Mouse (Mus musculus): ENCODE results near the gene Selenof. TPM values are rescaled to one million over a fixed set of nuclear protein-coding genes. Genes with fewer than 3 reads are reported as not detected.

Selenof gene
- total and polyA plus RNA-seq, 3 experiments = 265 to 1,760 (median 316) TPM

GRCm38 (mm10) chr3:144586731-144587130 lies 16.6 kb downstream of the Selenof start:
- Histone ChIP-seq H3K9me3 (replicated peaks; ENCODE audit: insufficient read depth, low read length) (no peaks in the 10 kb centered on the region), H3K27me3 (ENCODE audit: control insufficient read depth in 1 of 2, insufficient read depth in 2 of 2, low read length in 2 of 2) (no peaks in the 10 kb centered on the region), H3K79me2 (ENCODE audit: control insufficient read depth, insufficient read depth, low read length, poor library complexity) (peaks cover 2% of the 10 kb centered on the region; the same call in 1 of the 2 replicates), H3K4me3 (ENCODE audit: control insufficient read depth in 1 of 2, insufficient read depth in 1 of 2, low read depth in 2 of 2, low read length in 2 of 2) (no peak overlapping the region), H3K27ac (ENCODE audit: control insufficient read depth, low read depth, low read length) (no peak overlapping the region), H3K9ac (ENCODE audit: control insufficient read depth, low read depth, low read length, poor library complexity, severe bottlenecking) (no peak overlapping the region), H3K36me3 (ENCODE audit: control insufficient read depth in 1 of 2, insufficient read depth in 2 of 2, low read length in 2 of 2) (peaks cover 7 to 33% of the 10 kb centered on the region in 2 experiments), H3K4me1 (ENCODE audit: control insufficient read depth in 1 of 2, insufficient read depth in 2 of 2, low read length in 2 of 2) (peaks cover 1 to 3% of the 10 kb centered on the region in 2 experiments)
- no peak for DNase-seq (ENCODE audit: low read depth, low spot score)
- TF ChIP-seq ELF1 (IDR thresholded peaks at IDR 0.05; ENCODE audit: low read depth, low read length) (no peak), POLR2A (IDR thresholded peaks at IDR 0.05; ENCODE audit: control insufficient read depth in 1 of 2, insufficient read depth in 1 of 2, low read depth in 1 of 2, low read length in 2 of 2, poor library complexity in 1 of 2) (no peak), USF2 (IDR thresholded peaks at IDR 0.05; ENCODE audit: borderline replicate concordance in 1 of 2, insufficient read depth in 1 of 2, low read depth in 1 of 2, low read length in 2 of 2) (no peak), CHD1 (IDR thresholded peaks at IDR 0.05; ENCODE audit: low read depth, low read length) (no peak), MXI1 (IDR thresholded peaks at IDR 0.05; ENCODE audit: low read depth, low read length) (no peak), MAFK (IDR thresholded peaks at IDR 0.05; ENCODE audit: borderline replicate concordance, low read depth, low read length) (no peak), EP300 (IDR thresholded peaks at IDR 0.05; ENCODE audit: low read depth in 1 of 2, low read length in 2 of 2) (no peak), CHD2 (IDR thresholded peaks at IDR 0.05; ENCODE audit: low read length) (no peak), USF1 (IDR thresholded peaks at IDR 0.05; ENCODE audit: low read depth, low read length) (no peak), TCF12 (IDR thresholded peaks at IDR 0.05; ENCODE audit: low read depth, low read length) (no peak), NELFE (IDR thresholded peaks at IDR 0.05; ENCODE audit: low read depth, low read length) (no peak), GATA1 (IDR thresholded peaks at IDR 0.05; ENCODE audit: low read depth, low read length) (no peak), SIN3A (IDR thresholded peaks at IDR 0.05; ENCODE audit: low read length) (no peak), MYC (IDR thresholded peaks at IDR 0.05; ENCODE audit: low read depth, low read length) (no peak), POLR2AphosphoS5 (IDR thresholded peaks at IDR 0.05; ENCODE audit: borderline replicate concordance, low read depth, low read length) (no peak)

- no peaks in the 10 kb centered on the region; the same call in 1 of the 2 replicates for H3K79me2 ChIP-seq (ENCODE audit: control insufficient read depth, insufficient read depth, low read length, poor library complexity)
- TF ChIP-seq USF2 (IDR thresholded peaks at IDR 0.05; ENCODE audit: borderline replicate concordance in 1 of 2, insufficient read depth in 1 of 2, low read depth in 1 of 2, low read length in 2 of 2) = no peak
- no peak for TF ChIP-seq E2F4 (IDR thresholded peaks at IDR 0.05; ENCODE audit: borderline replicate concordance, low read depth, low read length)
- no peak for TF ChIP-seq RCOR1 (IDR thresholded peaks at IDR 0.05; ENCODE audit: low read depth, low read length)
- no peak for TF ChIP-seq UBTF (IDR thresholded peaks at IDR 0.05; ENCODE audit: borderline replicate concordance, insufficient read depth, low read depth, low read length)
- no peak for TF ChIP-seq MAZ (IDR thresholded peaks at IDR 0.05; ENCODE audit: low read depth, low read length)
- TF ChIP-seq EP300 (IDR thresholded peaks at IDR 0.05; ENCODE audit: low read depth in 1 of 2, low read length in 2 of 2) = no peak
- TF ChIP-seq NRF1 (IDR thresholded peaks at IDR 0.05; ENCODE audit: insufficient read depth, low read depth, low read length, poor library complexity, severe bottlenecking) = no peak
- no peak for TF ChIP-seq ZNF384 (IDR thresholded peaks at IDR 0.05; ENCODE audit: low read depth, low read length)
- no peak for TF ChIP-seq POLR2AphosphoS5 (IDR thresholded peaks at IDR 0.05; ENCODE audit: borderline replicate concordance, low read depth, low read length)
- TF ChIP-seq CTCF (IDR thresholded peaks at IDR 0.05 in 2 of 3, conservative IDR thresholded peaks at IDR 0.05 in 1 of 3; ENCODE audit: control insufficient read depth in 1 of 3, insufficient read depth in 1 of 3, low read depth in 2 of 3, low read length in 3 of 3, poor library complexity in 1 of 3, severe bottlenecking in 1 of 3) = no peak
- TF ChIP-seq ZKSCAN1 (IDR thresholded peaks at IDR 0.05; ENCODE audit: low read depth, low read length) = no peak
- no peak for TF ChIP-seq JUND (IDR thresholded peaks at IDR 0.05; ENCODE audit: low read depth, low read length)
- TF ChIP-seq ETS1 (IDR thresholded peaks at IDR 0.05; ENCODE audit: low read depth, low read length) = no peak
- TF ChIP-seq MEF2A (IDR thresholded peaks at IDR 0.05; ENCODE audit: extremely low read depth, insufficient replicate concordance, low read depth, low read length, poor library complexity, severe bottlenecking) = no peak
- no peak for TF ChIP-seq MAX (IDR thresholded peaks at IDR 0.05; ENCODE audit: low read length)
- no peak for TF ChIP-seq MAFK (IDR thresholded peaks at IDR 0.05; ENCODE audit: borderline replicate concordance, low read depth, low read length)
- TF ChIP-seq TAL1 (IDR thresholded peaks at IDR 0.05; ENCODE audit: low read length) = no peak
- TF ChIP-seq POLR2A (IDR thresholded peaks at IDR 0.05; ENCODE audit: control insufficient read depth in 1 of 2, insufficient read depth in 1 of 2, low read depth in 1 of 2, low read length in 2 of 2, poor library complexity in 1 of 2) = no peak
- no peak for TF ChIP-seq CHD2 (IDR thresholded peaks at IDR 0.05; ENCODE audit: low read length)
- no peak overlapping the region for H3K9ac ChIP-seq (ENCODE audit: control insufficient read depth, low read depth, low read length, poor library complexity, severe bottlenecking)
- peaks cover 2 to 20% of the 10 kb centered on the region in 2 experiments; a peak in 3 of 4 replicates for H3K36me3 ChIP-seq (ENCODE audit: control insufficient read depth in 1 of 2, insufficient read depth in 2 of 2, low read length in 2 of 2)
- H3K4me3 ChIP-seq (ENCODE audit: control insufficient read depth in 1 of 2, insufficient read depth in 1 of 2, low read depth in 2 of 2, low read length in 2 of 2) = no peak overlapping the region
- H3K27me3 ChIP-seq (ENCODE audit: control insufficient read depth in 1 of 2, insufficient read depth in 2 of 2, low read length in 2 of 2) = no peaks in the 10 kb centered on the region
- H3K9me3 ChIP-seq (replicated peaks; ENCODE audit: insufficient read depth, low read length) = no peaks in the 10 kb centered on the region
- H3K27ac ChIP-seq (ENCODE audit: control insufficient read depth, low read depth, low read length) = no peak overlapping the region
- H3K4me1 ChIP-seq (ENCODE audit: control insufficient read depth in 1 of 2, insufficient read depth in 2 of 2, low read length in 2 of 2) = no peaks in the 10 kb centered on the region
- no peak for DNase-seq (ENCODE audit: low read depth, low spot score)
Observed at GRCm38 (mm10) chr3:144589189-144589890, 19.2 kb downstream of the Selenof start.

Data from MEL (cell line).